11 mouse cellular contexts compared by ENCODE assay signal in the genomic region with DNA sequence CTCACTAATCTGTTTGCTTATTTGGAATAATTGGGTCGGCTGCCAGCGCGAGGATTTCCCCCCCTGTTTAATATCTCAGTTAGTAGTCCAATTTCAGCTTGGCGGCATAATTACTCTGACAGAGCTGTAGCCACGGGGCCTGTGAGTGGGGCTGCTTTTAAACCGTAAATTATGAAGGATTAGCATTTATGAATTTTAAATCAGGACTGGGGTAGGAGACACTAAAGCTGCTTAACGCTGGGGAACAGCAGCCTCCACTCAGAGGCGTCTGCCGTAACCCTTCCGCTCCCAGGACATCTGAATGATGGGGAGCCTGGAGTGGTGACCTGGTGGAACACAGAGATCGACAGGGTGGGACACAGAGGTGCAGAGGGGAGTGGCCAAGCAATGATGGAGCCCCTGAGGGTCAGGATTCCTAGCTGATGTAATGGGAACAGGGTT. TPM values are rescaled to one million over a fixed set of nuclear protein-coding genes. Genes with fewer than 3 reads are reported as not detected.
A peak's percentile ranks its signal among the peaks of the same experiment; 100 is the strongest.
DNase-seq lines count a peak whose midpoint lies in the region; ATAC-seq and TF ChIP-seq lines count a peak whose summit lies in the region.
"Had no signal": no experiment of that assay in that cellular context is flagged by ENCODE, and none has a peak within 500 bp of the region (broad histone marks: within the 10 kb centered on the region; RNA-seq: fewer than 3 reads in every experiment).

No protein-coding gene starts in this region.

- no peak for TF ChIP-seq POLR2A in limb, embryonic 14.5 days (IDR thresholded peaks at IDR 0.05; ENCODE audit: borderline replicate concordance, extremely low read depth, insufficient read depth, insufficient read length)

- H3K4me3 ChIP-seq in limb, embryonic 14.5 days (replicated peaks; ENCODE audit: low read length) = no peak overlapping the region
- no peak overlapping the region for H3K4me3 ChIP-seq in limb, embryonic 10.5 days
- no peak overlapping the region for H3K4me3 ChIP-seq in forebrain, embryonic 14.5 days (ENCODE audit: low read depth, low read length)
- no peak overlapping the region for H3K4me3 ChIP-seq in midbrain, embryonic 10.5 days
- H3K4me3 ChIP-seq: liver, embryonic 15.5 days had no signal

- peak; percentile 22 for DNase-seq in limb, embryonic 14.5 days (ENCODE audit: low spot score)
- DNase-seq in limb, embryonic 10.5 days (ENCODE audit: low spot score) = no peak
- DNase-seq in forebrain, embryonic 14.5 days (ENCODE audit: low spot score) = peak; percentile 94
- DNase-seq in midbrain, embryonic 10.5 days (ENCODE audit: low spot score) = peak; percentile 57
- peak; percentile 46 for DNase-seq in retina, postnatal 7 days (ENCODE audit: low read depth, low spot score)
- no peak for DNase-seq in ovary, postnatal 36 days (ENCODE audit: low spot score)
- DNase-seq in urinary bladder, postnatal 4 days (ENCODE audit: low spot score in 2 of 2) = no peak
- DNase-seq in lung, postnatal 10 days = no peak
- DNase-seq: kidney, adult 18-20 months had no signal

- H3K36me3 ChIP-seq in limb, embryonic 14.5 days (ENCODE audit: control insufficient read depth, insufficient read depth, low read length) = no peaks in the 10 kb centered on the region
- no peaks in the 10 kb centered on the region for H3K36me3 ChIP-seq in limb, embryonic 10.5 days
- no peaks in the 10 kb centered on the region for H3K36me3 ChIP-seq in forebrain, embryonic 14.5 days (ENCODE audit: control insufficient read depth, insufficient read depth, low read length)
- no peaks in the 10 kb centered on the region for H3K36me3 ChIP-seq in midbrain, embryonic 10.5 days
- H3K36me3 ChIP-seq: liver, embryonic 15.5 days had no signal

- no peak overlapping the region for H3K27ac ChIP-seq in limb, embryonic 14.5 days (replicated peaks; ENCODE audit: low read depth, low read length)
- no peak overlapping the region for H3K27ac ChIP-seq in limb, embryonic 10.5 days
- H3K27ac ChIP-seq in forebrain, embryonic 14.5 days (ENCODE audit: low read depth, low read length) = peak overlapping the region; percentile 80
- H3K27ac ChIP-seq in midbrain, embryonic 10.5 days (replicated peaks) = peak overlapping the region; percentile 69
- H3K27ac ChIP-seq: liver, embryonic 15.5 days; stomach, postnatal 0 days had no signal

- no peak overlapping the region for H3K4me2 ChIP-seq in limb, embryonic 14.5 days (replicated peaks; ENCODE audit: low read depth, low read length, severe bottlenecking)
- H3K4me2 ChIP-seq in forebrain, embryonic 14.5 days (ENCODE audit: low read length) = no peak overlapping the region
- H3K4me2 ChIP-seq: liver, embryonic 15.5 days had no signal

- 28% methylated on average over 11 of the region's 11 CpGs for WGBS in limb, embryonic 14.5 days
- 62% methylated on average over 11 of the region's 11 CpGs for WGBS in limb, embryonic 10.5 days
- WGBS in forebrain, embryonic 14.5 days = 6% methylated on average over 11 of the region's 11 CpGs
- WGBS in midbrain, embryonic 10.5 days = 39% methylated on average over 11 of the region's 11 CpGs

- peaks cover 3% of the 10 kb centered on the region; the same call in 1 of the 2 replicates for H3K4me1 ChIP-seq in limb, embryonic 14.5 days (ENCODE audit: control insufficient read depth, insufficient read depth, low read length)
- peaks cover 28% of the 10 kb centered on the region for H3K4me1 ChIP-seq in limb, embryonic 10.5 days
- H3K4me1 ChIP-seq in forebrain, embryonic 14.5 days (ENCODE audit: control insufficient read depth, insufficient read depth, low read length) = peaks cover 22% of the 10 kb centered on the region
- peaks cover 61% of the 10 kb centered on the region for H3K4me1 ChIP-seq in midbrain, embryonic 10.5 days
- H3K4me1 ChIP-seq: liver, embryonic 15.5 days had no signal

- ATAC-seq in limb, embryonic 14.5 days (ENCODE audit: low FRiP score, low read depth) = no peak
- ATAC-seq in forebrain, embryonic 14.5 days = peak; percentile 87

- H3K9me3 ChIP-seq in limb, embryonic 14.5 days (ENCODE audit: control insufficient read depth, low read length) = no peaks in the 10 kb centered on the region
- H3K9me3 ChIP-seq in limb, embryonic 10.5 days (replicated peaks) = no peaks in the 10 kb centered on the region
- no peaks in the 10 kb centered on the region for H3K9me3 ChIP-seq in forebrain, embryonic 14.5 days (replicated peaks; ENCODE audit: control insufficient read depth, low read length)
- H3K9me3 ChIP-seq in midbrain, embryonic 10.5 days (replicated peaks) = 0 out of 2 replicates have a peak, but pooled peaks cover 4% of the 10 kb centered on the region
- H3K9me3 ChIP-seq: liver, embryonic 15.5 days had no signal

- H3K27me3 ChIP-seq in limb, embryonic 14.5 days (ENCODE audit: control insufficient read depth, insufficient read depth, low read length) = no peaks in the 10 kb centered on the region
- H3K27me3 ChIP-seq in limb, embryonic 10.5 days (ENCODE audit: low read depth, poor library complexity, severe bottlenecking) = no peaks in the 10 kb centered on the region
- H3K27me3 ChIP-seq in forebrain, embryonic 14.5 days (replicated peaks; ENCODE audit: control insufficient read depth, insufficient read depth, low read length) = 0 out of 2 replicates have a peak, but pooled peaks cover 5% of the 10 kb centered on the region
- H3K27me3 ChIP-seq in midbrain, embryonic 10.5 days (ENCODE audit: low read depth, poor library complexity, severe bottlenecking) = peaks cover 28% of the 10 kb centered on the region
- H3K27me3 ChIP-seq: liver, embryonic 15.5 days had no signal

- H3K9ac ChIP-seq in limb, embryonic 14.5 days (ENCODE audit: low read depth, low read length, severe bottlenecking) = no peak overlapping the region
- H3K9ac ChIP-seq in forebrain, embryonic 14.5 days (ENCODE audit: low read length) = no peak overlapping the region
- H3K9ac ChIP-seq: liver, embryonic 15.5 days had no signal

RNA-seq across cellular contexts. Expression of gene Lmo1, which starts 56.9 kb away (rescaled TPM):
- polyA plus RNA-seq in limb, embryonic 14.5 days (2012; rRNA removed) = 38.0 and 41.4 TPM in 2 replicates
- 44.8 and 47.8 TPM in 2 replicates for polyA plus RNA-seq in limb, embryonic 14.5 days (2014; fragmentation: Nextera tagmentation; extraction: Ambion mirVana)
- polyA plus RNA-seq in limb, embryonic 10.5 days (2016; fragmentation: Nextera tagmentation; extraction: Ambion mirVana) = 46.7 and 74.5 TPM in 2 replicates
- polyA plus RNA-seq in forebrain, embryonic 14.5 days (2014; fragmentation: Nextera tagmentation; extraction: Ambion mirVana) = 72.2 and 72.5 TPM in 2 replicates
- 34.8 and 57.9 TPM in 2 replicates for polyA plus RNA-seq in midbrain, embryonic 10.5 days (2016; fragmentation: Nextera tagmentation; extraction: Ambion mirVana)

Comparison
In these comparisons a context has a peak if more than half of its experiments do, and no peak if none do; other contexts are left out.
1. DNase-seq: peak in limb, embryonic 14.5 days (single experiment), forebrain, embryonic 14.5 days (single experiment), midbrain, embryonic 10.5 days (single experiment) and retina, postnatal 7 days (single experiment); none in limb, embryonic 10.5 days (single experiment), ovary, postnatal 36 days (single experiment), urinary bladder, postnatal 4 days (0 of 2) and lung, postnatal 10 days (single experiment).
2. H3K27ac ChIP-seq: peak in forebrain, embryonic 14.5 days (single experiment) and midbrain, embryonic 10.5 days (single experiment); none in limb, embryonic 14.5 days (single experiment) and limb, embryonic 10.5 days (single experiment).